Mouse (Mus musculus): Measurements from ENCODE around the gene Hpn. TPM values are rescaled to one million over a fixed set of nuclear protein-coding genes. Genes with fewer than 3 reads are reported as not detected.

The Hpn gene
- polyA plus RNA-seq, 1 experiment, result 4.1 TPM

- 77% methylated on average over 11 of the region's 11 CpGs for WGBS
- no peak for DNase-seq (ENCODE audit: low read depth, low spot score)
These were observed 55.0 kb downstream of the Hpn start for GRCm38 (mm10) chr7:31059919-31060620.

- 4% methylated on average over 2 of the region's 2 CpGs for WGBS
- DNase-seq (ENCODE audit: low read depth, low spot score), result no peak
These were observed 56.0 kb downstream of the Hpn start, which contains the start of gene Lgi4 for GRCm38 (mm10) chr7:31059108-31059507. Lgi4 (plus strand) TSS chr7:31059342.

GRCm38 (mm10) chr7:31058211-31058610 lies 56.9 kb downstream of the Hpn start:
- WGBS, result 82% methylated on average over 6 of the region's 6 CpGs
- no peak for DNase-seq (ENCODE audit: low read depth, low spot score)

- DNase-seq (ENCODE audit: low read depth, low spot score), result no peak
- 72% methylated on average over 5 of the region's 5 CpGs for WGBS
These were observed 57.4 kb downstream of the Hpn start for GRCm38 (mm10) chr7:31057730-31058129.

- 49% methylated on average over 2 of the region's 2 CpGs for WGBS
- no peak for DNase-seq (ENCODE audit: low read depth, low spot score)
These were observed 58.0 kb downstream of the Hpn start, which contains the start of gene Fxyd1 for GRCm38 (mm10) chr7:31057071-31057470. Fxyd1 (minus strand) TSS chr7:31057199.

GRCm38 (mm10) chr7:31056448-31056847 lies 58.6 kb downstream of the Hpn start:
- no peak for DNase-seq (ENCODE audit: low read depth, low spot score)
- WGBS, result 75% methylated on average over 7 of the region's 7 CpGs

- DNase-seq (ENCODE audit: low read depth, low spot score), result no peak
- WGBS, result 58% methylated on average over 4 of the region's 4 CpGs
These were observed 59.2 kb downstream of the Hpn start for GRCm38 (mm10) chr7:31055883-31056282.

- 22% methylated on average over 10 of the region's 10 CpGs for WGBS
- no peak for DNase-seq (ENCODE audit: low read depth, low spot score)
These were observed 59.7 kb downstream of the Hpn start for GRCm38 (mm10) chr7:31055354-31055824.

GRCm38 (mm10) chr7:31054661-31055320 lies 60.3 kb downstream of the Hpn start:
- no peak for DNase-seq (ENCODE audit: low read depth, low spot score)

GRCm38 (mm10) chr7:31053882-31054447 lies 61.1 kb downstream of the Hpn start:
- DNase-seq (ENCODE audit: low read depth, low spot score), result no peak
- 42% methylated on average over 10 of the region's 10 CpGs for WGBS

More at GRCm38 (mm10) chr7:31054661-31055320, 60.3 kb downstream of the Hpn start:
- whole genome bisulfite sequencing, result 61% methylated on average over 11 of the region's 11 CpGs

- no peak for DNase-seq (ENCODE audit: low read depth, low spot score)
- 11% methylated on average over 34 of the region's 34 CpGs for WGBS
These were observed 62.3 kb downstream of the Hpn start for GRCm38 (mm10) chr7:31052636-31053434.

- WGBS, result 23% methylated on average over 22 of the region's 22 CpGs
- DNase-seq (ENCODE audit: low read depth, low spot score), result no peak
These were observed 62.8 kb downstream of the Hpn start for GRCm38 (mm10) chr7:31052251-31052635.

- no peak for DNase-seq (ENCODE audit: low read depth, low spot score)
- WGBS, result 11% methylated on average over 27 of the region's 28 CpGs
These were observed 63.6 kb downstream of the Hpn start, which contains the start of gene Fxyd7 for GRCm38 (mm10) chr7:31051321-31052021. Fxyd7 (minus strand) TSS chr7:31051467.

- WGBS, result 18% methylated on average over 9 of the region's 9 CpGs
- no peak for DNase-seq (ENCODE audit: low read depth, low spot score)
These were observed 64.2 kb downstream of the Hpn start for GRCm38 (mm10) chr7:31050921-31051320.

- WGBS, result 23% methylated on average over 6 of the region's 6 CpGs
- no peak for DNase-seq (ENCODE audit: low read depth, low spot score)
These were observed 64.6 kb downstream of the Hpn start for GRCm38 (mm10) chr7:31050487-31050886.

- 7% methylated on average over 15 of the region's 15 CpGs for WGBS
- no peak for DNase-seq (ENCODE audit: low read depth, low spot score)
These were observed 65.2 kb downstream of the Hpn start for GRCm38 (mm10) chr7:31049846-31050281.

GRCm38 (mm10) chr7:31049135-31049845 lies 65.8 kb downstream of the Hpn start:
- DNase-seq (ENCODE audit: low read depth, low spot score), result no peak
- 18% methylated on average over 5 of the region's 5 CpGs for WGBS

Data from large intestine, adult 2 months (tissue).